Mouse (Mus musculus) neural tube, embryonic 11.5 days (tissue): ENCODE measurements around the gene Glo1. TPM values are rescaled to one million over a fixed set of nuclear protein-coding genes. Genes with fewer than 3 reads are reported as not detected.
A peak's percentile ranks its signal among the peaks of the same experiment; 100 is the strongest.
"Not testable (repeated sequence)": the region's sequence is repeated elsewhere in the genome, so short reads cannot be mapped to it uniquely, and the experiment has no call there.

Source experiments
- ATAC-seq: fragments of 200-750 bp; cut with Nextera tagmentation; 2 replicates; pipeline ENCODE4 v1.8.0; 2017; ENCODE audit warnings: moderate number of reproducible peaks, mild to moderate bottlenecking, moderate TSS enrichment, moderate library complexity; ENCODE audit not compliant: insufficient read depth, low FRiP score, low TSS enrichment
- DNase-seq: peaks from one replicate; pipeline ENCODE4 v3.0.0-alpha.2; 2015; ENCODE audit warnings: low spot score
- H3K27ac ChIP-seq: fragments of 300-500 bp; sonication (generic); 2 replicates; pipeline ENCODE4 v1.5.1; 2014; ENCODE audit warnings: low read depth, mild to moderate bottlenecking, low read length
- H3K27me3 ChIP-seq: fragments of 300-500 bp; sonication (generic); 2 replicates; pipeline ENCODE4 v1.6.1; 2014; ENCODE audit warnings: mild to moderate bottlenecking, low read length, mixed read lengths; ENCODE audit not compliant: control insufficient read depth, insufficient read depth
- H3K36me3 ChIP-seq: fragments of 300-500 bp; sonication (generic); 2 replicates; pipeline ENCODE4 v1.6.1; 2014; ENCODE audit warnings: mild to moderate bottlenecking, low read length, moderate library complexity, mixed read lengths; ENCODE audit not compliant: control insufficient read depth, insufficient read depth
- H3K4me1 ChIP-seq: fragments of 300-500 bp; sonication (generic); 2 replicates; pipeline ENCODE4 v1.6.1; 2014; ENCODE audit warnings: low read length, mixed read lengths; ENCODE audit not compliant: control insufficient read depth, insufficient read depth
- H3K4me2 ChIP-seq: fragments of 300-500 bp; sonication (generic); 2 replicates; pipeline ENCODE4 v1.6.1; 2014; ENCODE audit warnings: low read depth, mild to moderate bottlenecking, moderate library complexity
- H3K4me3 ChIP-seq: fragments of 300-500 bp; sonication (generic); 2 replicates; pipeline ENCODE4 v1.5.1; 2014; ENCODE audit warnings: low read depth, low read length
- H3K9ac ChIP-seq: fragments of 300-500 bp; sonication (generic); 2 replicates; pipeline ENCODE4 v1.6.1; 2014; ENCODE audit warnings: mild to moderate bottlenecking, low read length
- H3K9me3 ChIP-seq: fragments of 300-500 bp; sonication (generic); 2 replicates; pipeline ENCODE4 v1.6.1; 2016; ENCODE audit warnings: low read length; ENCODE audit not compliant: control insufficient read depth
- WGBS: fragments of 180-500 bp; shearing (Covaris S2); extraction: QIAGEN DNeasy Blood & Tissue Kit; methylation state at CpG from one replicate; pipeline ENCODE4 v1.1.7; 2014; 5-methylcytosine and 5-hydroxymethylcytosine counted together
- polyA plus RNA-seq: library from polyadenylated mRNA; unstranded; fragments of >200 nt; fragmentation: Nextera tagmentation; extraction: Ambion mirVana; gene quantifications from 2 replicates; pipeline ENCODE4 v1.2.1, GENCODE M21; 2014

Glo1 gene
- polyA plus RNA-seq, 1 experiment from 2014 or later = 211 TPM

GRCm38 (mm10) chr17:30653010-30653409 is 26.3 kb upstream of the Glo1 start:
- Histone ChIP-seq H3K36me3 (no peaks in the 10 kb centered on the region), H3K9me3 (no peaks in the 10 kb centered on the region), H3K27ac (no peak overlapping the region), H3K9ac (no peak overlapping the region), H3K4me3 (no peak overlapping the region), H3K27me3 (no peaks in the 10 kb centered on the region), H3K4me2 (no peak overlapping the region), H3K4me1 (no peaks in the 10 kb centered on the region)
- DNase-seq (no peak), ATAC-seq (no peak)
- WGBS = 96% methylated on average over 6 of the region's 6 CpGs

GRCm38 (mm10) chr17:30648770-30649169 is 22.1 kb upstream of the Glo1 start:
- DNase-seq (no peak), ATAC-seq (no peak)
- Histone ChIP-seq H3K4me2 (no peak overlapping the region), H3K27ac (no peak overlapping the region), H3K9ac (no peak overlapping the region), H3K9me3 (no peaks in the 10 kb centered on the region), H3K27me3 (no peaks in the 10 kb centered on the region), H3K4me1 (no peaks in the 10 kb centered on the region), H3K36me3 (no peaks in the 10 kb centered on the region), H3K4me3 (no peak overlapping the region)
- WGBS = 96% methylated on average over 3 of the region's 3 CpGs

- Histone ChIP-seq H3K27ac (no peak overlapping the region), H3K4me3 (no peak overlapping the region), H3K4me1 (no peaks in the 10 kb centered on the region), H3K9ac (no peak overlapping the region), H3K36me3 (no peaks in the 10 kb centered on the region), H3K27me3 (no peaks in the 10 kb centered on the region), H3K9me3 (no peaks in the 10 kb centered on the region), H3K4me2 (no peak overlapping the region)
- DNase-seq (no peak), ATAC-seq (no peak)
- 91% methylated on average over 5 of the region's 5 CpGs for WGBS
Observed at GRCm38 (mm10) chr17:30640896-30641295, 14.2 kb upstream of the Glo1 start.

- Histone ChIP-seq H3K27me3 (no peaks in the 10 kb centered on the region), H3K4me1 (no peaks in the 10 kb centered on the region), H3K36me3 (no peaks in the 10 kb centered on the region), H3K4me3 (no peak overlapping the region), H3K4me2 (no peak overlapping the region), H3K9ac (no peak overlapping the region), H3K9me3 (no peaks in the 10 kb centered on the region), H3K27ac (no peak overlapping the region)
- 43% methylated on average over 2 of the region's 2 CpGs for WGBS
- no peak for DNase-seq
- no peak for ATAC-seq
Observed at GRCm38 (mm10) chr17:30638996-30639395, 12.3 kb upstream of the Glo1 start.

GRCm38 (mm10) chr17:30637714-30638113 is 11.0 kb upstream of the Glo1 start:
- H3K9ac ChIP-seq = no peak overlapping the region
- no peak overlapping the region for H3K27ac ChIP-seq
- ATAC-seq (no peak), DNase-seq (no peak)
- H3K4me1 ChIP-seq = no peaks in the 10 kb centered on the region
- no peak overlapping the region for H3K4me2 ChIP-seq
- no peaks in the 10 kb centered on the region for H3K9me3 ChIP-seq
- no peak overlapping the region for H3K4me3 ChIP-seq
- no peaks in the 10 kb centered on the region for H3K27me3 ChIP-seq
- WGBS = 73% methylated on average over 1 of the region's 1 CpGs
- no peaks in the 10 kb centered on the region for H3K36me3 ChIP-seq

GRCm38 (mm10) chr17:30635367-30635766 is 8.7 kb upstream of the Glo1 start:
- ATAC-seq (no peak), DNase-seq (peak; percentile 33)
- no peak overlapping the region for H3K9ac ChIP-seq
- no peak overlapping the region for H3K27ac ChIP-seq
- H3K36me3 ChIP-seq = no peaks in the 10 kb centered on the region
- 31% methylated on average over 17 of the region's 17 CpGs for WGBS
- no peaks in the 10 kb centered on the region for H3K27me3 ChIP-seq
- H3K4me2 ChIP-seq = 0 out of 2 replicates have a peak overlapping the region, but pooled peaks have one; percentile 2
- no peak overlapping the region for H3K4me3 ChIP-seq
- H3K9me3 ChIP-seq = no peaks in the 10 kb centered on the region
- no peaks in the 10 kb centered on the region for H3K4me1 ChIP-seq

GRCm38 (mm10) chr17:30624132-30624531 is 2.5 kb downstream of the Glo1 start, which contains the start of gene Dnah8:
Gene Dnah8 (plus strand): TSS chr17:30624354.
- not testable (repeated sequence) for H3K4me3 ChIP-seq, H3K27ac ChIP-seq, H3K4me1 ChIP-seq, DNase-seq, ATAC-seq, H3K36me3 ChIP-seq, H3K9me3 ChIP-seq, H3K9ac ChIP-seq, H3K4me2 ChIP-seq, H3K27me3 ChIP-seq
- no CpG with 5 or more reads among the region's 20 CpGs for WGBS

GRCm38 (mm10) chr17:30623200-30623599 is 3.5 kb downstream of the Glo1 start:
- H3K4me1 ChIP-seq = no peaks in the 10 kb centered on the region
- no peaks in the 10 kb centered on the region for H3K36me3 ChIP-seq
- no peak overlapping the region for H3K27ac ChIP-seq
- ATAC-seq (no peak), DNase-seq (no peak)
- no peaks in the 10 kb centered on the region for H3K9me3 ChIP-seq
- WGBS = 80% methylated on average over 3 of the region's 3 CpGs
- H3K4me3 ChIP-seq = no peak overlapping the region
- H3K9ac ChIP-seq = no peak overlapping the region
- H3K27me3 ChIP-seq = no peaks in the 10 kb centered on the region
- no peak overlapping the region for H3K4me2 ChIP-seq

- Histone ChIP-seq H3K27me3 (no peaks in the 10 kb centered on the region), H3K4me2 (no peak overlapping the region), H3K36me3 (no peaks in the 10 kb centered on the region), H3K4me1 (no peaks in the 10 kb centered on the region), H3K9me3 (no peaks in the 10 kb centered on the region), H3K27ac (no peak overlapping the region), H3K9ac (no peak overlapping the region), H3K4me3 (no peak overlapping the region)
- 75% methylated on average over 4 of the region's 4 CpGs for WGBS
- no peak for ATAC-seq
- DNase-seq = no peak
Observed at GRCm38 (mm10) chr17:30621450-30621849, 5.2 kb downstream of the Glo1 start.
